Mouse (Mus musculus) embryonic facial prominence, embryonic 10.5 days (tissue): ENCODE data around the gene Exoc8. TPM values are rescaled to one million over a fixed set of nuclear protein-coding genes. Genes with fewer than 3 reads are reported as not detected.

Experiments
- DNase-seq: peaks from one replicate; pipeline ENCODE4 v3.0.0-alpha.2; 2017; ENCODE audit warnings: low spot score
- H3K27ac ChIP-seq: fragments of 300-500 bp; sonication (generic); replicated peaks from 2 replicates; pipeline ENCODE4 v1.5.1; 2016; ENCODE audit warnings: mild to moderate bottlenecking
- H3K27me3 ChIP-seq: fragments of 300-500 bp; sonication (generic); replicated peaks from 2 replicates; pipeline ENCODE4 v1.6.1; 2016; ENCODE audit warnings: low read depth, mild to moderate bottlenecking; ENCODE audit not compliant: poor library complexity, severe bottlenecking
- H3K36me3 ChIP-seq: fragments of 300-500 bp; sonication (generic); replicated peaks from 2 replicates; pipeline ENCODE4 v1.6.1; 2016; ENCODE audit warnings: mild to moderate bottlenecking, moderate library complexity
- H3K4me1 ChIP-seq: fragments of 300-500 bp; sonication (generic); 2 replicates; pipeline ENCODE4 v1.6.1; 2016
- H3K4me3 ChIP-seq: fragments of 300-500 bp; sonication (generic); 2 replicates; pipeline ENCODE4 v1.5.1; 2016; ENCODE audit warnings: mild to moderate bottlenecking, moderate library complexity
- H3K9me3 ChIP-seq: fragments of 300-500 bp; sonication (generic); 2 replicates; pipeline ENCODE4 v1.6.1; 2016; ENCODE audit warnings: mild to moderate bottlenecking
- WGBS: fragments of 180-500 bp; shearing (Covaris S2); methylation state at CpG from one replicate; pipeline ENCODE4 v1.1.7; 2016; 5-methylcytosine and 5-hydroxymethylcytosine counted together
- polyA plus RNA-seq: library from polyadenylated mRNA; unstranded; fragments of >200 nt; fragmentation: Nextera tagmentation; extraction: Ambion mirVana; gene quantifications from 2 replicates; pipeline ENCODE4 v1.2.1, GENCODE M21; 2016

Exoc8 gene
- polyA plus RNA-seq, 1 experiment from 2014 or later: 8.5 TPM

GRCm38 (mm10) chr8:124896632-124897385 is 696 bp downstream of the Exoc8 start:
- WGBS: 2% methylated on average over 60 of the region's 60 CpGs
- Histone ChIP-seq H3K9me3 (no peaks in the 10 kb centered on the region), H3K36me3 (peaks cover 53% of the 10 kb centered on the region), H3K4me1 (peaks cover 42% of the 10 kb centered on the region), H3K27ac (peak overlapping the region; percentile 86), H3K4me3 (peak overlapping the region; percentile 98), H3K27me3 (no peaks in the 10 kb centered on the region)
- peak; percentile 81 for DNase-seq

GRCm38 (mm10) chr8:124896010-124896631 is 1.4 kb downstream of the Exoc8 start:
- no peaks in the 10 kb centered on the region for H3K27me3 ChIP-seq
- 81% methylated on average over 26 of the region's 26 CpGs for WGBS
- peak overlapping the region; percentile 86; the same call in 1 of the 2 replicates for H3K27ac ChIP-seq
- H3K36me3 ChIP-seq: peaks cover 54% of the 10 kb centered on the region
- DNase-seq: no peak
- H3K4me1 ChIP-seq: peaks cover 40% of the 10 kb centered on the region
- H3K9me3 ChIP-seq: no peaks in the 10 kb centered on the region
- peak overlapping the region; percentile 98 for H3K4me3 ChIP-seq

GRCm38 (mm10) chr8:124892596-124892995 is 4.9 kb downstream of the Exoc8 start:
- Histone ChIP-seq H3K4me1 (peaks cover 30% of the 10 kb centered on the region), H3K4me3 (no peak overlapping the region), H3K27me3 (no peaks in the 10 kb centered on the region), H3K27ac (no peak overlapping the region), H3K9me3 (peaks cover 9% of the 10 kb centered on the region; the same call in 1 of the 2 replicates), H3K36me3 (peaks cover 70% of the 10 kb centered on the region)
- WGBS: 62% methylated on average over 3 of the region's 3 CpGs
- peak; percentile 49 for DNase-seq

GRCm38 (mm10) chr8:124888385-124888784 is 9.1 kb downstream of the Exoc8 start:
- 93% methylated on average over 5 of the region's 5 CpGs for WGBS
- Histone ChIP-seq H3K9me3 (peaks cover 11% of the 10 kb centered on the region; the same call in 1 of the 2 replicates), H3K36me3 (peaks cover 88% of the 10 kb centered on the region), H3K4me3 (no peak overlapping the region), H3K27ac (no peak overlapping the region), H3K4me1 (peaks cover 8% of the 10 kb centered on the region; the same call in 1 of the 2 replicates), H3K27me3 (no peaks in the 10 kb centered on the region)
- no peak for DNase-seq

- peaks cover 100% of the 10 kb centered on the region for H3K36me3 ChIP-seq
- no peaks in the 10 kb centered on the region for H3K27me3 ChIP-seq
- WGBS: 90% methylated on average over 10 of the region's 10 CpGs
- no peak for DNase-seq
- H3K9me3 ChIP-seq: no peaks in the 10 kb centered on the region
- no peaks in the 10 kb centered on the region for H3K4me1 ChIP-seq
- no peak overlapping the region for H3K4me3 ChIP-seq
- H3K27ac ChIP-seq: no peak overlapping the region
These were observed 18.5 kb downstream of the Exoc8 start for GRCm38 (mm10) chr8:124878946-124879526.

GRCm38 (mm10) chr8:124878141-124878540 is 19.4 kb downstream of the Exoc8 start:
- peaks cover 100% of the 10 kb centered on the region for H3K36me3 ChIP-seq
- H3K9me3 ChIP-seq: no peaks in the 10 kb centered on the region
- H3K4me1 ChIP-seq: no peaks in the 10 kb centered on the region
- no peak overlapping the region for H3K27ac ChIP-seq
- 90% methylated on average over 5 of the region's 5 CpGs for WGBS
- H3K4me3 ChIP-seq: no peak overlapping the region
- H3K27me3 ChIP-seq: no peaks in the 10 kb centered on the region
- no peak for DNase-seq

- H3K4me1 ChIP-seq: no peaks in the 10 kb centered on the region
- H3K27ac ChIP-seq: no peak overlapping the region
- H3K4me3 ChIP-seq: no peak overlapping the region
- DNase-seq: no peak
- H3K27me3 ChIP-seq: no peaks in the 10 kb centered on the region
- peaks cover 81% of the 10 kb centered on the region for H3K36me3 ChIP-seq
- H3K9me3 ChIP-seq: no peaks in the 10 kb centered on the region
- 92% methylated on average over 5 of the region's 5 CpGs for WGBS
These were observed 24.8 kb downstream of the Exoc8 start for GRCm38 (mm10) chr8:124872690-124873089.

GRCm38 (mm10) chr8:124872081-124872480 is 25.4 kb downstream of the Exoc8 start:
- H3K27ac ChIP-seq: no peak overlapping the region
- H3K27me3 ChIP-seq: no peaks in the 10 kb centered on the region
- no peak overlapping the region for H3K4me3 ChIP-seq
- H3K36me3 ChIP-seq: peaks cover 78% of the 10 kb centered on the region
- no peak for DNase-seq
- no peaks in the 10 kb centered on the region for H3K4me1 ChIP-seq
- WGBS: 94% methylated on average over 7 of the region's 7 CpGs
- no peaks in the 10 kb centered on the region for H3K9me3 ChIP-seq

GRCm38 (mm10) chr8:124871474-124871873 is 26.0 kb downstream of the Exoc8 start:
- peaks cover 77% of the 10 kb centered on the region for H3K36me3 ChIP-seq
- 93% methylated on average over 7 of the region's 7 CpGs for WGBS

GRCm38 (mm10) chr8:124869708-124870107 is 27.8 kb downstream of the Exoc8 start:
- Histone ChIP-seq H3K4me1 (no peaks in the 10 kb centered on the region), H3K36me3 (peaks cover 70% of the 10 kb centered on the region), H3K27ac (no peak overlapping the region), H3K9me3 (no peaks in the 10 kb centered on the region), H3K4me3 (no peak overlapping the region), H3K27me3 (no peaks in the 10 kb centered on the region)
- WGBS: 90% methylated on average over 6 of the region's 6 CpGs
- DNase-seq: no peak

More at GRCm38 (mm10) chr8:124871474-124871873, 26.0 kb downstream of the Exoc8 start:
- no peak overlapping the region for H3K4me3 ChIP-seq
- no peaks in the 10 kb centered on the region for H3K9me3 ChIP-seq
- DNase-seq: no peak
- H3K27me3 ChIP-seq: no peaks in the 10 kb centered on the region
- H3K4me1 ChIP-seq: no peaks in the 10 kb centered on the region
- H3K27ac ChIP-seq: no peak overlapping the region

- no peak for DNase-seq
- WGBS: 83% methylated on average over 2 of the region's 2 CpGs
- Histone ChIP-seq H3K27me3 (no peaks in the 10 kb centered on the region), H3K9me3 (no peaks in the 10 kb centered on the region), H3K4me3 (no peak overlapping the region), H3K27ac (no peak overlapping the region), H3K36me3 (peaks cover 44% of the 10 kb centered on the region), H3K4me1 (peaks cover 8% of the 10 kb centered on the region)
These were observed 30.4 kb downstream of the Exoc8 start for GRCm38 (mm10) chr8:124867126-124867525.

GRCm38 (mm10) chr8:124866669-124867068 is 30.8 kb downstream of the Exoc8 start:
- Histone ChIP-seq H3K36me3 (peaks cover 40% of the 10 kb centered on the region), H3K27ac (no peak overlapping the region), H3K27me3 (no peaks in the 10 kb centered on the region), H3K4me1 (peaks cover 13% of the 10 kb centered on the region), H3K9me3 (no peaks in the 10 kb centered on the region), H3K4me3 (no peak overlapping the region)
- DNase-seq: no peak
- WGBS: 88% methylated on average over 3 of the region's 3 CpGs
